Mouse (Mus musculus) c-Kit-positive CD71-positive TER-119-negative erythroid progenitor cells, embryonic 14.5 days (primary cell): ENCODE measurements around the gene Lingo1.
A peak's percentile ranks its signal among the peaks of the same experiment; 100 is the strongest.

Source experiments
- DNase-seq: peaks from one replicate; pipeline ENCODE4 v3.0.0-alpha.2; 2013; ENCODE audit warnings: low read depth

The Lingo1 gene

GRCm38 (mm10) chr9:56678929-56679681 lies 117.2 kb downstream of the Lingo1 start:
- no peak for DNase-seq

- DNase-seq = no peak
These were observed 120.6 kb downstream of the Lingo1 start for GRCm38 (mm10) chr9:56675696-56676095.

- DNase-seq = no peak
These were observed 126.6 kb downstream of the Lingo1 start for GRCm38 (mm10) chr9:56669605-56670221.

- DNase-seq = no peak
These were observed 132.1 kb downstream of the Lingo1 start for GRCm38 (mm10) chr9:56664136-56664535.

GRCm38 (mm10) chr9:56662946-56663345 lies 133.3 kb downstream of the Lingo1 start:
- DNase-seq = no peak

- no peak for DNase-seq
These were observed 133.9 kb downstream of the Lingo1 start for GRCm38 (mm10) chr9:56662405-56662804.

GRCm38 (mm10) chr9:56661217-56661840 lies 134.9 kb downstream of the Lingo1 start:
- no peak for DNase-seq

GRCm38 (mm10) chr9:56658580-56658979 lies 137.7 kb downstream of the Lingo1 start:
- DNase-seq = no peak

- DNase-seq = no peak
These were observed 138.3 kb downstream of the Lingo1 start for GRCm38 (mm10) chr9:56657996-56658398.

GRCm38 (mm10) chr9:56656766-56657542 lies 139.3 kb downstream of the Lingo1 start:
- no peak for DNase-seq

- DNase-seq = no peak
These were observed 141.1 kb downstream of the Lingo1 start for GRCm38 (mm10) chr9:56655167-56655566.

GRCm38 (mm10) chr9:56652551-56652950 lies 143.7 kb downstream of the Lingo1 start:
- no peak for DNase-seq

GRCm38 (mm10) chr9:56651586-56651985 lies 144.7 kb downstream of the Lingo1 start:
- no peak for DNase-seq

- DNase-seq = no peak
These were observed 149.8 kb downstream of the Lingo1 start for GRCm38 (mm10) chr9:56646227-56647025.

GRCm38 (mm10) chr9:56643474-56643873 lies 152.8 kb downstream of the Lingo1 start:
- DNase-seq = no peak

GRCm38 (mm10) chr9:56638226-56638905 lies 157.9 kb downstream of the Lingo1 start:
- DNase-seq = no peak

GRCm38 (mm10) chr9:56637403-56637857 lies 158.8 kb downstream of the Lingo1 start:
- no peak for DNase-seq

GRCm38 (mm10) chr9:56636766-56637402 lies 159.4 kb downstream of the Lingo1 start:
- DNase-seq = no peak

GRCm38 (mm10) chr9:56636214-56636613 lies 160.1 kb downstream of the Lingo1 start:
- DNase-seq = peak; percentile 54

- DNase-seq = no peak
These were observed 160.7 kb downstream of the Lingo1 start for GRCm38 (mm10) chr9:56635498-56636121.
